Comparison of ENCODE assay signal across 14 mouse cellular contexts in genomic region chr10:79880721-79881120, GRCm38 (mm10). TPM values are rescaled to one million over a fixed set of nuclear protein-coding genes. Genes with fewer than 3 reads are reported as not detected.
DNase-seq lines count a peak whose midpoint lies in the region; ATAC-seq and TF ChIP-seq lines count a peak whose summit lies in the region.
"Had no signal": no experiment of that assay in that cellular context is flagged by ENCODE, and none has a peak within 500 bp of the region (broad histone marks: within the 10 kb centered on the region; RNA-seq: fewer than 3 reads in every experiment).

No protein-coding gene starts in this region.

- WGBS in heart, embryonic 10.5 days: 20% methylated on average over 9 of the region's 9 CpGs
- 15% methylated on average over 9 of the region's 9 CpGs for WGBS in liver, adult 2 months
- WGBS in forebrain, embryonic 14.5 days: 17% methylated on average over 9 of the region's 9 CpGs

- H3K79me2 ChIP-seq in liver, adult 2 months (ENCODE audit: control insufficient read depth, insufficient read depth, low read length): no peaks in the 10 kb centered on the region

- H3K27ac ChIP-seq in heart, embryonic 10.5 days: 0 out of 2 replicates have a peak overlapping the region, but pooled peaks have one; percentile 48
- H3K27ac ChIP-seq in liver, adult 2 months (replicated peaks; ENCODE audit: insufficient read depth, low read depth, low read length): no peak overlapping the region
- no peak overlapping the region for H3K27ac ChIP-seq in forebrain, embryonic 14.5 days (ENCODE audit: low read depth, low read length)
- H3K27ac ChIP-seq: hindbrain, embryonic 13.5 days; layer of hippocampus, adult 2 months; limb, embryonic 15.5 days had no signal

- no peak overlapping the region for H3K9ac ChIP-seq in liver, adult 2 months (ENCODE audit: low read depth, low read length)
- no peak overlapping the region for H3K9ac ChIP-seq in forebrain, embryonic 14.5 days (ENCODE audit: low read length)
- H3K9ac ChIP-seq: hindbrain, embryonic 13.5 days; limb, embryonic 15.5 days had no signal

- no peaks in the 10 kb centered on the region for H3K36me3 ChIP-seq in heart, embryonic 10.5 days
- H3K36me3 ChIP-seq in megakaryocyte, embryonic 14.5 days (replicated peaks; ENCODE audit: low read length): no peaks in the 10 kb centered on the region
- H3K36me3 ChIP-seq in liver, adult 2 months (ENCODE audit: control insufficient read depth, insufficient read depth, low read length): no peaks in the 10 kb centered on the region
- H3K36me3 ChIP-seq in forebrain, embryonic 14.5 days (ENCODE audit: control insufficient read depth, insufficient read depth, low read length): no peaks in the 10 kb centered on the region
- H3K36me3 ChIP-seq: hindbrain, embryonic 13.5 days; limb, embryonic 15.5 days had no signal

- H3K4me1 ChIP-seq in heart, embryonic 10.5 days: peaks cover 53% of the 10 kb centered on the region
- H3K4me1 ChIP-seq in megakaryocyte, embryonic 14.5 days: peaks cover 94% of the 10 kb centered on the region
- H3K4me1 ChIP-seq in liver, adult 2 months (ENCODE audit: control insufficient read depth, insufficient read depth, low read length): peaks cover 17% of the 10 kb centered on the region
- peaks cover 3% of the 10 kb centered on the region; the same call in 1 of the 2 replicates for H3K4me1 ChIP-seq in forebrain, embryonic 14.5 days (ENCODE audit: control insufficient read depth, insufficient read depth, low read length)

- no peaks in the 10 kb centered on the region for H3K9me3 ChIP-seq in heart, embryonic 10.5 days
- H3K9me3 ChIP-seq in megakaryocyte, embryonic 14.5 days: no peaks in the 10 kb centered on the region
- no peaks in the 10 kb centered on the region for H3K9me3 ChIP-seq in forebrain, embryonic 14.5 days (replicated peaks; ENCODE audit: control insufficient read depth, low read length)
- H3K9me3 ChIP-seq: hindbrain, embryonic 13.5 days; limb, embryonic 15.5 days had no signal

- TF ChIP-seq CTCF in liver, adult 2 months (IDR thresholded peaks at IDR 0.05; ENCODE audit: low read depth, low read length): no peak

- DNase-seq in heart, embryonic 10.5 days (ENCODE audit: low spot score): no peak
- no peak for DNase-seq in heart, adult 9 months (ENCODE audit: low spot score in 2 of 2)
- DNase-seq in liver, adult 2 months (ENCODE audit: extremely low read depth, low read depth, low spot score): peak; percentile 55
- DNase-seq in gastrocnemius, adult 8-10 months (ENCODE audit: low spot score in 2 of 2): no peak
- DNase-seq in forebrain, embryonic 14.5 days (ENCODE audit: low spot score): no peak
- no peak for DNase-seq in left cerebral cortex, adult 11 months (ENCODE audit: low spot score)
- DNase-seq: cerebellum, postnatal 25 days had no signal

- ATAC-seq in megakaryocyte, adult 5-6 weeks (ENCODE audit: poor library complexity, severe bottlenecking): no peak
- no peak for ATAC-seq in forebrain, embryonic 14.5 days

- TF ChIP-seq POLR2A in liver, adult 2 months (IDR thresholded peaks at IDR 0.05; ENCODE audit: extremely low read depth, insufficient read depth, low read length): no peak

- H3K4me2 ChIP-seq in forebrain, embryonic 14.5 days (ENCODE audit: low read length): no peak overlapping the region
- H3K4me2 ChIP-seq: hindbrain, embryonic 13.5 days; limb, embryonic 15.5 days had no signal

- H3K27me3 ChIP-seq in heart, embryonic 10.5 days (ENCODE audit: insufficient read depth, poor library complexity, severe bottlenecking): peaks cover 38% of the 10 kb centered on the region
- H3K27me3 ChIP-seq in megakaryocyte, embryonic 14.5 days (replicated peaks): no peaks in the 10 kb centered on the region
- H3K27me3 ChIP-seq in liver, adult 2 months (ENCODE audit: control insufficient read depth, insufficient read depth, low read length): no peaks in the 10 kb centered on the region
- peaks cover 9% of the 10 kb centered on the region; the same call in 1 of the 2 replicates for H3K27me3 ChIP-seq in forebrain, embryonic 14.5 days (replicated peaks; ENCODE audit: control insufficient read depth, insufficient read depth, low read length)

- peak overlapping the region; percentile 30; the same call in 1 of the 2 replicates for H3K4me3 ChIP-seq in heart, embryonic 10.5 days
- peak overlapping the region; percentile 91 for H3K4me3 ChIP-seq in megakaryocyte, embryonic 14.5 days (replicated peaks)
- no peak overlapping the region for H3K4me3 ChIP-seq in liver, adult 2 months (ENCODE audit: insufficient read depth, low read depth, low read length)
- no peak overlapping the region for H3K4me3 ChIP-seq in forebrain, embryonic 14.5 days (ENCODE audit: low read depth, low read length)
- H3K4me3 ChIP-seq: hindbrain, embryonic 13.5 days; layer of hippocampus, adult 2 months; limb, embryonic 15.5 days had no signal

RNA-seq across cellular contexts. Expression of gene Elane, which starts 5.3 kb away (rescaled TPM):
- polyA plus RNA-seq in heart, embryonic 10.5 days (2016; fragmentation: Nextera tagmentation; extraction: Ambion mirVana): 0.14 and 0.15 TPM in 2 replicates
- polyA plus RNA-seq in megakaryocyte, embryonic 14.5 days (2012; ENCODE audit: insufficient read depth, low replicate concordance): 5.6 and 23.2 TPM in 2 replicates
- total RNA-seq in megakaryocyte, adult 5-6 weeks (2015): 348 and 366 TPM in 2 replicates
- total RNA-seq in megakaryocyte, adult 5-6 weeks (2017): 161 and 164 TPM in 2 replicates
- 0.20 TPM in 1 of 2 replicates, not detected in the other for total RNA-seq in liver, adult 2 months (2014; rRNA removed)
- polyA plus RNA-seq in liver, adult 2 months (2012; rRNA removed): 0.12 and 0.15 TPM in 2 replicates
- not detected for total RNA-seq in gastrocnemius, adult 8-10 months (2022)
- polyA plus RNA-seq in forebrain, embryonic 14.5 days (2014; fragmentation: Nextera tagmentation; extraction: Ambion mirVana): 0.36 TPM in 1 of 2 replicates, not detected in the other
- total RNA-seq: layer of hippocampus, adult 2 months; midbrain, postnatal 0 days; neutrophil, adult 5-6 weeks had no signal
- polyA plus RNA-seq: midbrain, postnatal 0 days had no signal

RNA-seq across cellular contexts. Expression of gene Plppr3, which starts 6.3 kb away (rescaled TPM):
- 16.2 and 36.9 TPM in 2 replicates for polyA plus RNA-seq in heart, embryonic 10.5 days (2016; fragmentation: Nextera tagmentation; extraction: Ambion mirVana)
- polyA plus RNA-seq in megakaryocyte, embryonic 14.5 days (2012; ENCODE audit: insufficient read depth, low replicate concordance): 0.80 and 16.9 TPM in 2 replicates
- 6.2 and 10.6 TPM in 2 replicates for total RNA-seq in megakaryocyte, adult 5-6 weeks (2015)
- total RNA-seq in megakaryocyte, adult 5-6 weeks (2017): 13.2 and 17.6 TPM in 2 replicates
- under 0.01 TPM in 1 of 2 replicates, not detected in the other for total RNA-seq in liver, adult 2 months (2014; rRNA removed)
- polyA plus RNA-seq in liver, adult 2 months (2012; rRNA removed): 0.38 and 0.47 TPM in 2 replicates
- total RNA-seq in gastrocnemius, adult 8-10 months (2022): under 1 TPM in 1 of 4 experiments, not detected in 3; 0.40 TPM
- 224 and 298 TPM in 2 replicates for polyA plus RNA-seq in forebrain, embryonic 14.5 days (2014; fragmentation: Nextera tagmentation; extraction: Ambion mirVana)

RNA-seq across cellular contexts. Expression of gene Prtn3, which starts 6.4 kb away (rescaled TPM):
- 2.4 and 7.8 TPM in 2 replicates for polyA plus RNA-seq in heart, embryonic 10.5 days (2016; fragmentation: Nextera tagmentation; extraction: Ambion mirVana)
- polyA plus RNA-seq in megakaryocyte, embryonic 14.5 days (2012; ENCODE audit: insufficient read depth, low replicate concordance): 96.7 and 434 TPM in 2 replicates
- 322 and 372 TPM in 2 replicates for total RNA-seq in megakaryocyte, adult 5-6 weeks (2015)
- total RNA-seq in megakaryocyte, adult 5-6 weeks (2017): 92.6 and 97.3 TPM in 2 replicates
- total RNA-seq in liver, adult 2 months (2014; rRNA removed): 0.40 TPM in 1 of 2 replicates, not detected in the other
- 0.20 and 1.1 TPM in 2 replicates for polyA plus RNA-seq in liver, adult 2 months (2012; rRNA removed)
- not detected for total RNA-seq in gastrocnemius, adult 8-10 months (2022)
- polyA plus RNA-seq in forebrain, embryonic 14.5 days (2014; fragmentation: Nextera tagmentation; extraction: Ambion mirVana): 16.9 and 17.1 TPM in 2 replicates
- total RNA-seq: neutrophil, adult 5-6 weeks had no signal

RNA-seq across cellular contexts. Expression of gene Cfd, which starts 9.9 kb away (rescaled TPM):
- not detected in 2 replicates for polyA plus RNA-seq in heart, embryonic 10.5 days (2016; fragmentation: Nextera tagmentation; extraction: Ambion mirVana)
- polyA plus RNA-seq in megakaryocyte, embryonic 14.5 days (2012; ENCODE audit: insufficient read depth, low replicate concordance): not detected in 2 replicates
- total RNA-seq in megakaryocyte, adult 5-6 weeks (2015): not detected in 2 replicates
- total RNA-seq in megakaryocyte, adult 5-6 weeks (2017): not detected in 2 replicates
- 5.7 and 11.3 TPM in 2 replicates for total RNA-seq in liver, adult 2 months (2014; rRNA removed)
- 0.37 and 0.98 TPM in 2 replicates for polyA plus RNA-seq in liver, adult 2 months (2012; rRNA removed)
- 100 to 1,000 TPM in 1 of 4 experiments, 10 to 100 TPM in 3; 10.7 to 257 (median 39.5) TPM for total RNA-seq in gastrocnemius, adult 8-10 months (2022)
- not detected in 2 replicates for polyA plus RNA-seq in forebrain, embryonic 14.5 days (2014; fragmentation: Nextera tagmentation; extraction: Ambion mirVana)
- total RNA-seq: layer of hippocampus, adult 2 months; midbrain, postnatal 0 days; neutrophil, adult 5-6 weeks had no signal
- polyA plus RNA-seq: hindbrain, embryonic 13.5 days; limb, embryonic 15.5 days; midbrain, postnatal 0 days had no signal

RNA-seq across cellular contexts. Expression of gene Ptbp1, which starts 26.5 kb away (rescaled TPM):
- 174 and 264 TPM in 2 replicates for polyA plus RNA-seq in heart, embryonic 10.5 days (2016; fragmentation: Nextera tagmentation; extraction: Ambion mirVana)
- 849 and 1,831 TPM in 2 replicates for polyA plus RNA-seq in megakaryocyte, embryonic 14.5 days (2012; ENCODE audit: insufficient read depth, low replicate concordance)
- 138 and 144 TPM in 2 replicates for total RNA-seq in megakaryocyte, adult 5-6 weeks (2015)
- 97.9 and 133 TPM in 2 replicates for total RNA-seq in megakaryocyte, adult 5-6 weeks (2017)
- 43.9 and 86.1 TPM in 2 replicates for total RNA-seq in liver, adult 2 months (2014; rRNA removed)
- polyA plus RNA-seq in liver, adult 2 months (2012; rRNA removed): 77.6 and 103 TPM in 2 replicates
- 10 to 100 TPM; 11.8 to 19.3 (median 14.8) TPM for total RNA-seq in gastrocnemius, adult 8-10 months (2022)
- 98.2 and 109 TPM in 2 replicates for polyA plus RNA-seq in forebrain, embryonic 14.5 days (2014; fragmentation: Nextera tagmentation; extraction: Ambion mirVana)

Comparison
In these comparisons a context has a peak if more than half of its experiments do, and no peak if none do; other contexts are left out.
1. H3K4me3 ChIP-seq: peak in heart, embryonic 10.5 days (single experiment) and megakaryocyte, embryonic 14.5 days (single experiment); none in liver, adult 2 months (single experiment) and forebrain, embryonic 14.5 days (single experiment).